Mouse (Mus musculus) cortical plate, adult 2 months (tissue): ENCODE data around the gene Disp1. TPM values are rescaled to one million over a fixed set of nuclear protein-coding genes. Genes with fewer than 3 reads are reported as not detected.

Experiments
- H3K27ac ChIP-seq: fragments of 200-500 bp; 2 replicates; pipeline ENCODE4 v1.5.1; 2012; ENCODE audit warnings: low read length, control low read depth, inconsistent platforms; ENCODE audit not compliant: insufficient read depth
- H3K4me1 ChIP-seq: fragments of 200-500 bp; 2 replicates; pipeline ENCODE4 v1.6.1; 2011; ENCODE audit warnings: low read length; ENCODE audit not compliant: control insufficient read depth, insufficient read depth
- H3K4me3 ChIP-seq: fragments of 200-500 bp; 2 replicates; pipeline ENCODE4 v1.5.1; 2011; ENCODE audit warnings: mild to moderate bottlenecking, low read length, control low read depth; ENCODE audit not compliant: insufficient read depth
- CTCF ChIP-seq: fragments of 200-500 bp; IDR thresholded peaks from 2 replicates; pipeline ENCODE4 v1.5.1; 2011; ENCODE audit warnings: mild to moderate bottlenecking, control low read depth, low read length; ENCODE audit not compliant: insufficient read depth; ENCODE audit errors: extremely low read depth
- POLR2A ChIP-seq: fragments of 200-500 bp; IDR thresholded peaks from 2 replicates; pipeline ENCODE4 v1.6.1; 2011; ENCODE audit warnings: mild to moderate bottlenecking, low read length, control low read depth; ENCODE audit not compliant: insufficient read depth; ENCODE audit errors: extremely low read depth
- polyA plus RNA-seq: library from polyadenylated mRNA; depleted of rRNA; stranded (reverse); fragments of >200 nt; gene quantifications from 2 replicates; pipeline ENCODE4 v1.2.3, GENCODE M21; 2012

Gene Disp1
- polyA plus RNA-seq, 1 experiment: 6.5 TPM

DNA sequence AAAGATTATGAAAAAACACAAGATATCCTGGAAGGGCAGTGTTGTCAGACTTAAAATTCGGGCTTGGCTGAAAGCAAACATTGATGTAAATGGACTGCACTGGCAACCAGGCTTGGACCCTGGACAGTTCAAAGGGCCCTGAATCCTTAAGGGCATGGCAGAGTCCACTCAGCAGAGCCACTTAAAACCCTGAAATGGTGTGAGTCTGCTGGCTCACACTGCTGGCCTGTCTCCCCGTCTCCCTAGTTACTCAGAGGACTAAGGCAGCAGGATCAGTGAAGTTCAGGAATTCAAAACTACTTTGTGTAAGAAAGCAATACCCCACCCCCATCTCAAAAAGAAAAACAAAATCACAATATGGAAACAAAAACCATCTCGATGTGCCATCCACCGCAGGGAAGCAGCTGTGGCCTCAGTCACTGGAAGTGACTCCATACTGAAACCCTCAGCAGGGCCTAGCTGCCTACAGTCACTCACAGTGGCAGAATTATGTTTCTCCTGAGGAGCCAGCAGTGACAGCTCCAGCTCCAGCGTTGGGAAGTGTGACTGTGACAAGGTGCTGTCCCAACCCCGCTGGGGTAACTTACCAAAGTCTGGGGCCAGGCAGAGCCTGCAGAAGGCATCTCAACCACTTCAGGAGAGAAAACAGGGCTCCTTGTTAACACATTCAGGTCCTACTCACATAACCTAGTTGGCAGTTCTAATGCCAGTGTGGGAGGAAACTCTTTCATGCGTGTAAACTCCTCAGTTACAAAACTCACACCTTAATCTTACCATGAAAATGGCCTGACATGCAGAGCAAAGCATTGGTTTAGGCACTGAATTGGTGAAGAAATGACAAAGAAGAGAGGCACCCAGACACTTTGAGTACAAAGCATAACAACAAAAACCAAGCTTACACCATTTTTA, 66.8 kb downstream of the Disp1 start:
- no peak for TF ChIP-seq CTCF
- no peak for TF ChIP-seq POLR2A
- Histone ChIP-seq H3K4me1 (peaks cover 6% of the 10 kb centered on the region), H3K27ac (no peak overlapping the region), H3K4me3 (no peak overlapping the region)

DNA sequence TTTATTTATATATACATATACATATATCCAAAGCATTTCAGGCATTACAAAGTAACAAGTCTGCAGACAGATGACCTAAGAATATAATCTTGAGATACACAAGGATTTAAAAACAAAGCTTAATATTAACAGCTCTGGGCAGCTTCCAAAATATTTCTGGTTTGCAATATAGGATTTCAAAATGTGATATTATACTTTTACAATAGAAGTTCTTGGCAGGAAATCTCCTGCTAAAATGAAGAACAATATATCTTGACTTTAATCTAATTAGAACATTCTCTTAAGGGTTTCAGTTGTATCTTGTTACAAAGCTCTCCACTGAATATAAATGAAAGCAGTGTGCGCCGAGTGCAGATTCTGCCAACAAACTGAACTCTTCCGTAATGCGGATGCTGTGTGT, 68.0 kb downstream of the Disp1 start:
- TF ChIP-seq POLR2A (no peak), CTCF (no peak)
- peaks cover 6% of the 10 kb centered on the region for H3K4me1 ChIP-seq
- no peak overlapping the region for H3K4me3 ChIP-seq
- H3K27ac ChIP-seq: no peak overlapping the region

DNA sequence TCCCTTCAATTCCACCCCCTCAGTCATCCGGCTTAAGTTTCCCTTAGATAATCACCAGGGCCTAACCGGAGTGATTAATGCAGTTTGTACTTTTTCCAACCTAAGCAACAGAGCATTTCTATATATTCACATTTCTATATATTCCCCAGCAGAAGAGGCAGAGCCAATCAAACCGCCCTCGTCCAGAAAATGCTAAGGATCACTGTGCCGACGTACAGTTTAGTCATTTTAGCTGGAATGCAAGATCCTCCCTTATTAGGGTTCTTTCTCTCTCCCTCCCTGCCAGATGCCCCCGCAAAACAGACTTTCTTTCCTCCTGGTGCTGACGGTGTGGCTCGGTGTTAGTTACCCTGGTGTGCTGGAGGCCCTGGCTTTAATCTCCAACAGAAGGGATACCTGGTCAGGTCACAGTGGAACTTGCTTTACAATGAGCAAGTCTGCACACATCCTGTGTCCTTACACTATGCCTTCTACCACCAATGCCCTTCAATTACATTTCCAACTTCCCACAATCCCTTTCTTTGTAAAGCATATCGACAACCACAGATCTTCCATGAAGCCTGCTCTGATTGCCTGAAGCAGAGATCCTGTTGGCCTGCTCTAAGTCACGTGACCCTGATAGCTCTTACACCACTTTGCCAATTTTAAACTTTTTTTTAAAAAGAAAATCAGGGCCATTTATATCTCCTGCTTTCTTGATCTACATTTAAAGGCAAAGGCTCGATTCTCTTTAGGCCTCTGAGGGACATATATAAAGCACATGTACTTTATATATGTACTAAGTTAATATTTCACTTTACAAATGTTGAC, 69.6 kb downstream of the Disp1 start:
- Histone ChIP-seq H3K27ac (no peak overlapping the region), H3K4me3 (no peak overlapping the region), H3K4me1 (peaks cover 6% of the 10 kb centered on the region)
- no peak for TF ChIP-seq POLR2A
- no peak for TF ChIP-seq CTCF

DNA sequence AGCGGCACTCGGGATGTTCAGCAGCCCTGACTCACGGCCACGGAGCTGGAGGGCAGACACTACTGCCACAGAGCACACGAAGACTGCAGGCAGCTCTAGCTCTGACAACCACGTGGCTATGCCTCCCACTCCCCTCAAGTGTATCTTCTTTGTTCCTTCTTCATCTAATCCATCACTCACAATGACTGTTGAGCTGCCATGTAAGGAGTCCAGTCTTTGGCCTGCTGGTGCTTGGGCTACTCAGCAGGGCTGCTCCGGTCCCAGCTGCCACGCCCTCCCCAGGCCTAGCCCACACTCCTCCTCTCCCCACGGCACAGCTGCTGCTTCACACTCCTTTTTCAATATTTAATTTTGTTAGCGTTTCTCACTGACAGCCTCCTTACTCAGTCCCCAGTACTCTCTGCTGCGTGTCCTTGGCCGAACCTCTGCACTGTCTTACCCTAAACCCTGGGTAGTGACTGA, 70.9 kb downstream of the Disp1 start:
- no peak overlapping the region for H3K27ac ChIP-seq
- H3K4me1 ChIP-seq: peaks cover 4% of the 10 kb centered on the region

DNA sequence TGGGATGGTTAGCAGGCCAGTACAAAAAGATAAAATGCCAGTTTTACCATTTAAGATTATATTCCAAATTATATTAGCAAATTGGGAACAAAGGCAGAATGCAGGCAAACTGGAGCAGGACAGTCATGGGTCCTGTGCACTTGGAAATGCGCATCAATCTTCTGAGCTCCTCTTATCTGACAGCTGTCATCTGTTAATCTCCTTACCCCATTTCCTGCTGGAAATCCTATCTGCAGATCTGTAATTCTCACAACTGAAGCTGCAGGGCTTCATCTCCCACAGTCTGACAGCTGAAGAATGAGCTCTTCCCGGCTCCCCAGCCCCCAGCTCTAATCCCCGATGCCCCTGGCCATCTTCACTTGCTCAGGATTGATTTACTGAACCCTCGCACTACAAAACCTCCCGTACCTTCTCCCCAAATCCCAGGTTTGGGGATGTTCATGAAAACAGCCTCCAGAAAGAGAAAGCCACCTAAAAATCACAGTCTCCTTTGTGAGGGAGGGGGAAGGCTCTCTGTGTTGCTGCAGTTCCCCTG, 71.7 kb downstream of the Disp1 start:
- TF ChIP-seq POLR2A (no peak), CTCF (no peak)
- peaks cover 4% of the 10 kb centered on the region for H3K4me1 ChIP-seq
- no peak overlapping the region for H3K27ac ChIP-seq
- H3K4me3 ChIP-seq: no peak overlapping the region

More for the DNA sequence above, 70.9 kb downstream of the Disp1 start:
- TF ChIP-seq POLR2A: no peak
- no peak for TF ChIP-seq CTCF
- no peak overlapping the region for H3K4me3 ChIP-seq

DNA sequence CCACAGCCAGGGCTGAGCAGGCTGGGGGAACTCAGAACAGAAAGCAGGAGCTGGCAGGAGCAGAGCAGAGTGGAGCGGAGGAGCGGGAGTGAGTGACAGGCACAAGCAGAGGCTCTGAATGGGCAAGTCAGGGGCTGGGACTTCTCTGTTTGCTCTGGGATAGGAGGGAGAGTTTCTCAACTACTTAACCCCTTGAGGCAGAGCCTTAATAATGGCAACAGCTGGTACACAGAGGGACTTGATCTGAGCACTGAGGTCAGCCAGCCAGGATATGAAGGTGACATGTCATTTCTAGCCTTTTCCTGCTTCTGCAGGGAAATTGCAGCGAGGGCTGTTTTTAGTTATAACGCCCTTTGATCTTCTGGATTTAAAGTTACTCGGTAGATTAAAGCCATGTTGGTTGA, 73.9 kb downstream of the Disp1 start:
- no peak overlapping the region for H3K27ac ChIP-seq
- peaks cover 4% of the 10 kb centered on the region for H3K4me1 ChIP-seq
- H3K4me3 ChIP-seq: no peak overlapping the region
- TF ChIP-seq POLR2A (no peak), CTCF (no peak)

DNA sequence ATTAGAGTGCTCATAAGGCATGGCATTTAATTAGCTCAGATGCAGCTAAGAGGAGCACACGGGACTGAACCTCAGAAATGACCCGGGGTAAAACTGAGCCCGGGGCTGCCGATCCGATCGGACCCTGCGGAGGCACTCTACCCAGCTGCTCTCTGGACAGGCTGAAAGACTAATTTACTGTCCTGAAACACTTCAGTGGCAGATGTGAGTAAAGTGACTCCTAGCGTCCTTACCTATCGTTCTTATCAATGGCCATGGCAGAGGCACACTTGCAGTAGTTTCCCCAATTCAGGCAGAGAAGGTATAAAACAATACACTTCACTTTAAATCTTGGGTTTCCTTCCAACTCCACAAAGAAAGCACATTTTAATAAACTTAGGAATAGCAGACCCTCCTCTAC, 74.5 kb downstream of the Disp1 start:
- Histone ChIP-seq H3K4me1 (peaks cover 4% of the 10 kb centered on the region), H3K4me3 (no peak overlapping the region), H3K27ac (no peak overlapping the region)
- no peak for TF ChIP-seq POLR2A
- no peak for TF ChIP-seq CTCF

DNA sequence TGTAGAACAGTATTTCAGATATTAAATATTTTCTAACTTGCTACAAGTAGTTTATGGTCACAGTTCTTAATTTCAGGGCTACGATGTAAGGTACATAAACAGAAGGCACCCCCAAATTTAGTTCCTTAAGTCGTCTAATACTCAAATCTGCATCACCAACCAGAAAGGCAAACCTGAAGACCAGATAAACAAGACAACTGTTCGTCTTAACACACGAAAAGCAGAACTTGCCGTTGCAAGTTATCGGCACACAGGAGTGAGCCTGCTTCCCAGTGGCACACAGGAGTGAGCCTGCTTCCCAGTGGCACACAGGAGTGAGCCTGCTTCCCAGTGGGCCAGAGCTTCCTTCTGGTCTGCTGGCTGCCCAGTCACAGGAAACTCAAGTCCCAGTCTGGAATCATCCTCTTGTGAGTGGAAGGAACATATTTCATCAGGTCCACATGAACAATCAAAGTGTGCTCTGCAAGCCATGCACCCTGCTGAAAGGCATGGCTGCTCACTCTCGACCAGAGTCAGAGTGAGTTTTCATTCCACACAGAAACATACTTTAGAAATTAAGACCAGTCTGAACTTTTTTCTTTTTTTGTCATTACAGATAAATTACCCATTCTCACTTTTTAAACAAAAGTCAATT, 75.1 kb downstream of the Disp1 start:
- no peak overlapping the region for H3K27ac ChIP-seq
- TF ChIP-seq CTCF (no peak), POLR2A (no peak)
- peaks cover 3% of the 10 kb centered on the region for H3K4me1 ChIP-seq
- no peak overlapping the region for H3K4me3 ChIP-seq

DNA sequence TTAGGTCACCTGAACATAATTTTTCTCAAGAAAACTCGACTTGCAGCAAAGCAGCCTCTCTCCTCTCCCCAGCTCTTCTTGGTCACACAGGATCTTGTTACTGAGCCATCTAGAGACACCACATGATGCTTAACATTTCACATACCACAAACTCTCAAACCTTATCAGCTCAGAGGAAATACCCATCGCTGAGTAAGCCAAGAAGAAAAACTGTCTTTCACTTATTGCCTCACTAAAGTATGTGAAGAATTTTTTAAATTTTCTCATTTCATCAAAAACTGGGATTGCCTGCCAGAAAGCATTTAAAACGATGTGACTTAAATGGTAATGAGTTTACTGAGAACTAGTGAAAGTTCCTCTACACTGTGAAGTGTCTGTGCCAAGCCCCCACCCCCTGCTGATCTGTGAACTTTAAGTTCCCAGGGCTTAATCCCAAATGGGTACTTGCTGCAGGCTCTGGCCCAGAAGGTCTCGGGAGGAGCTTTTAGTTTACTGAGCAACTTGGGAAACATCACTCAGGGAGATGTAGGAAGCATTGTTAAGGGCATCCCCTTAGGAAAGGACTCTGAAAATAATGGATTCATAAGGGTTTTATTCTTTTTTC, 76.6 kb downstream of the Disp1 start:
- Histone ChIP-seq H3K4me1 (no peaks in the 10 kb centered on the region; the same call in 1 of the 2 replicates), H3K4me3 (no peak overlapping the region), H3K27ac (no peak overlapping the region)
- TF ChIP-seq CTCF (no peak), POLR2A (no peak)
